Mouse (Mus musculus): ENCODE measurements around the gene Irf2bp1. TPM values are rescaled to one million over a fixed set of nuclear protein-coding genes. Genes with fewer than 3 reads are reported as not detected.

Irf2bp1 gene
- total RNA-seq (2023), result 10 to 100 TPM; 16.4 to 17.3 TPM

DNA sequence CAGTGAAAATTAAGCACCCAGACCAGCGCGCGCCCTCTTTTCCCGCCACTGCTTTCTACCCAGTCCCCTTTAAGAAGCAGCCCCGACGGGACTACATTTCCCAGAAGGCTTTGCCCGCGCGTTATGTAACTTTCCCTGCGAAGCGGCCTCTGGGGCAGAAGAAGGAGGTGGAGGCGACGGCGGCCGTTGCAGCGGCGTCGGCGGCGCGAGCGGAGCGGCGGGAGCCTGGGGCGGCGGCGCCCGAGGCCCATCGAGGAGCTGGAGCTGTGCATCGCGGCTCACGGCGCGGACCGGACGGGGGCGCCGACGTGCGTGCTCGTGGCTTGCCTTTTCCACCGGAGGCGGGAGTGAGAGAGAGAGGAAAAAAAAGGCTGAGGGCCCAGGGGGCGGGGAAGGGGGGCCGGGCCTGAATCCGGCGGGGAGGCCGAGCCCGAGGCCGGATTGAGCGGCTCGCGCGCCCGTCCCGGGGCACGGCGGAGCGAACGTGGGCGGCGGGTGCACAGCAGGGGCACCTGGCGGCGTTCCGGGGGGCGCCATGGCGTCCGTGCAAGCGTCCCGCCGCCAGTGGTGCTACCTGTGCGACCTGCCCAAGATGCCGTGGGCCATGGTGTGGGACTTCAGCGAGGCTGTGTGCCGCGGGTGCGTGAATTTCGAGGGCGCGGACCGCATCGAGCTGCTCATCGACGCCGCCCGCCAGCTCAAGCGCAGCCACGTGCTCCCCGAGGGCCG is at the start of gene Irf2bp1:
TSS of gene Irf2bp1 (plus strand) at position 143 of the 729 bp plus-strand sequence.

DNA sequence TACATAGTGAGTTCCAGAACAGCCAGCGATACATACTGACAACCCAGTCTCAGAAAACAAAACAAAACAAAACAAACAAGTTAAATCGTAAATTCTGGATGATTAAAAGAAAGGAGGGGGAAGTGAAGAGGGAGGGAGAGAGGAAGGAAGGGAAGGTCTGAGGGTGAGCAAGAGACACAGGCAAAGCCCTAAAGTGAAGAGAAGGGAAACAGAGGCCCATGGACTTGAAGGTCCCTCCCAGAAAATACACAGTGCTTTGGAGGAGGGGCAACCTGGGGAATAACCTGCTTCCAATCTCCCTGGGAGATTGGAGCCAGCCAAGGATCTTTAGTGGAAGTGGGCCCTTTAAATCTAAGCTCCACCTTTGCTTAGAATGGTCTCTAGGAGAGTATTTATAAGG is 16.7 kb upstream of the Irf2bp1 start, which contains the start of gene Nanos2:
TSS of gene Nanos2 (plus strand) at position 301 of the 400 bp plus-strand sequence.

DNA sequence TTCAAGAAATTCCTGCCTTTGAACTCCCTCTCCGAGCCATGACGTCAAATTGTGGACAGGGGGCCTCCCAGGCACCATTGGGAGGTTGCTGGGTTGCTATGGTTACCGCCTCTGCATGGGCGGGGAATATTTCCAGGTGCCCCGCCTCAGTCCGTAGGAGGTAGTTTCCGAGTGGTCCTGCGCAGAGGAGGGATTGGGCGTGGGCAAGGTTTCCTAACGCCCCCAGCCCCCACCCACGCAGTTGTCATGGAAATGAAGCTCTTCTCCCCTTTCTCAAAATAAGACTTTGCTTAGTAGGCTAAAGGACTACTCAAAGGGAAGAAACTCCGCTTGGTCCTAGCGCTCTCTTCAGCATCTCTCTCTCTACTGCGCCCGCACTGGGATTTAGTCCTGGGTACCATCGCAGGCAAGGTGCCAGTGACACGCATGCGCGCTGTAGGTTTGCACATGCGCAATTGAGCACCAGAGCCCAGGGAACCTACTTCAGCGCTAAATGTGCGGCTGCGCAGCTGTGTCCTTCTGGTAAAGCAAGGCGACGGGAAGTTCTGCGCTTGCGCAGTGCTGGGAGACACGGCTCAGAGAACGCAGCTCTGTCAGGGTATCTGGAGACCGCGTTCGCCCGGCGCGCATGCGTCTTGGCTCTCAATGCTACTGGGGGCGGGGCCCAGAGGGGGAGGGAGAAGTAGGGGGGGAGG is 13.1 kb upstream of the Irf2bp1 start, which contains the start of gene Mypop:
TSS of gene Mypop (plus strand) at position 645 of the 695 bp plus-strand sequence.

DNA sequence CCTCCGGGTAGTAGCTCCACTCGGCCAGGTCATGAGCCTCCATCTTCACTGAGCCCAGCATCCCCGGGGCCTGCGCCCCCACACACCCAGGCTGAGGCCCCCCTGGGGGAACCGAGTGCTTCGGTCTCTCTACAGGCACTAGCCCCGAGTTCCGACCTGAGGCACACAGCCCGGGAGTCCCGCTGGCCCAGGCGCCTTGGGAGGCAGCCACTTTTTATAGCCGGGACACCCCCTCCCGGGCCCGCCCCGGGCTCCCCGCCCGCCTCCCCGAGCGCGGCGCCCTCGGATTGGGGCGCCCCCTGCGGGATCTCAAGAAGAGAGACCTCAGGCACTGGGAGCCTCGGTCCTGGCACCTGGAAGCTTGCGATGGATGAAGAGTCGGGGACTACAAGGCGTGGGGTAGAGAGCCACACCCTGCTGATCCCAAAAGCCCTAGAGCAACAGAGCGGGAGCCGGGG is 19.5 kb downstream of the Irf2bp1 start, which contains the start of gene Foxa3:
TSS of gene Foxa3 (minus strand) at position 182 of the 458 bp plus-strand sequence.

DNA sequence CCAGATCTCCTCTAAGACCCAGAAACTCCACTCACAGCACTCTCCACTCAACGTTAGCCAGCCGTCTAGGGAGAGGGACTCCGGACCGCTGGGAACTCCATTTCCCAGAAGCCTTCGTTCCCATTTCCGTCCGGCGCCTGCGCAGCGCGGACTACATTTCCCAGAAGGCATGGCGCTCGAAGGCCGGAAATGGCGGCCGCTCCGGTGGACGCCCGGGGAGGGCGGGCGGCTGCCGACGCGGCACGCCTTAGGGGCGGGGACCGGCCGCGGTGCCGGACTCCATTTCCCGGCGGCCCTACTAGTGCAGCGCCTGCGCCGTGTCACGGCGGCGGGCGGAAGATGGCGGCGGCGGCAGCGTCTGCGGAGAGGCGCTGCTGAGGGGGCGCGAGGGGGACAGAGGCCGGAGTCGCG is 20.3 kb downstream of the Irf2bp1 start, which contains the start of gene Sympk:
TSS of gene Sympk (plus strand) at position 282 of the 411 bp plus-strand sequence.

DNA sequence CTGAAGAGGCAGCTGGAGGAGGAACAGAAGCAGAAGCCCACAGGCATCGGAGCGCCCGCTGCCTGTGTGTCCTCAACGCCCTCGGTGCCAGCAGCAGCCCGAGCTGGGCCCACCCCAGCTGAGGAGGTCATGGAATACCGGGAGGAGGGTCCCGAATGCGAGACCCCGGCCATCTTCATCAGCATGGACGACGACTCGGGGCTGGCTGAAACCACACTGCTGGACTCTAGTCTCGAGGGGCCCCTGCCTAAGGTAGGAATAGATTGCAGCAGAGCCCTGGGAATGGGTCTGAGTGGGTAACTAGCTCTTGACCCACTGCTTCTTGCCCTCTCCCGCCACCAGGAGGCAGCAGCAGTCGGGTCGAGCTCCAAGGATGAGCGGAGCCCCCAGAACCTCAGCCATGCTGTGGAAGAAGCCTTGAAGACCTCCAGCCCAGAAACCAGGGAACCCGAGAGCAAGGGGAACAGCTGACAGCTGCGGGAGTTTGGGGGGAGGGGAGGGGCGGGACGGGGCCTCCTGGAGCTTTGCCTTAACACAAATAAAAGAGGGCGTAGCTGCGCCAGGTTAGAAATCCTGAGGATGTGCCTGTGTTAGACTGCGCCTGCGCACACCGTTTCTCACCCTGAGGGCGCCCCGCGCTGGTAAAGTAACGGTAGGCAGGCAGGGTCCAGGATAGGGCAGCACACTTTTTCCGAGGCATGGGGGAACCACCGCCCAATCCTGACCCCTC is 50.4 kb downstream of the Irf2bp1 start, which contains the start of gene Rsph6a:
TSS of gene Rsph6a (plus strand) at position 644 of the 730 bp plus-strand sequence.

Other genes starting within 250 kb of the Irf2bp1 start
- gene Psg19, start 205.5 kb upstream of the Irf2bp1 start, total RNA-seq (2023), result not detected
- gene Psg17, start 182.4 kb upstream of the Irf2bp1 start, total RNA-seq (2023), result not detected
- not detected for gene Mill2, start 164.1 kb upstream of the Irf2bp1 start, total RNA-seq (2023)
- gene Pglyrp1, start 132.7 kb upstream of the Irf2bp1 start, total RNA-seq (2023), result 100 to 1,000 TPM; 229 to 265 TPM
- gene Ccdc61, start 93.6 kb upstream of the Irf2bp1 start, total RNA-seq (2023), result 10 to 100 TPM; 21.1 to 24.7 TPM
- under 1 TPM in 1 of 2 experiments, not detected in 1; 0.05 TPM for gene Nova2, start 78.2 kb upstream of the Irf2bp1 start, total RNA-seq (2023)
- gene Nanos2, start 16.6 kb upstream of the Irf2bp1 start, total RNA-seq (2023), result not detected
- gene Mypop, start 12.8 kb upstream of the Irf2bp1 start, total RNA-seq (2023), result 1 to 10 TPM in 1 of 2 experiments, under 1 TPM in 1; 0.79 to 1.0 TPM
- gene Foxa3, start 19.5 kb downstream of the Irf2bp1 start, total RNA-seq (2023), result not detected
- gene Sympk, start 20.3 kb downstream of the Irf2bp1 start, total RNA-seq (2023), result 10 to 100 TPM; 77.6 to 77.8 TPM
- gene Rsph6a, start 50.6 kb downstream of the Irf2bp1 start, total RNA-seq (2023), result not detected
- 1 to 10 TPM; 2.5 to 5.0 TPM for gene Dmwd, start 72.2 kb downstream of the Irf2bp1 start, total RNA-seq (2023)
- gene Dmpk, start 79.8 kb downstream of the Irf2bp1 start, total RNA-seq (2023), result 10 to 100 TPM; 55.7 to 63.9 TPM
- gene Six5, start 90.5 kb downstream of the Irf2bp1 start, total RNA-seq (2023), result under 1 TPM; 0.58 to 0.73 TPM
- gene Gm4969, start 114.3 kb downstream of the Irf2bp1 start, total RNA-seq (2023), result not detected
- gene Fbxo46, start 115.8 kb downstream of the Irf2bp1 start, total RNA-seq (2023), result 10 to 100 TPM; 15.2 to 15.6 TPM
- 1 to 10 TPM; 9.0 to 9.4 TPM for gene Qpctl, start 145.2 kb downstream of the Irf2bp1 start, total RNA-seq (2023)
- 10 to 100 TPM; 51.0 to 53.8 TPM for gene Snrpd2, start 145.7 kb downstream of the Irf2bp1 start, total RNA-seq (2023)
- gene Gipr, start 162.1 kb downstream of the Irf2bp1 start, total RNA-seq (2023), result not detected
- 10 to 100 TPM; 21.4 to 22.2 TPM for gene Eml2, start 172.4 kb downstream of the Irf2bp1 start, total RNA-seq (2023)
- gene Gpr4, start 208.5 kb downstream of the Irf2bp1 start, total RNA-seq (2023), result not detected
- 10 to 100 TPM; 44.6 to 45.7 TPM for gene Opa3, start 224.3 kb downstream of the Irf2bp1 start, total RNA-seq (2023)